Mouse (Mus musculus) limb, embryonic 11.5 days (tissue): Measurements from ENCODE around the gene Ddx39b. TPM values are rescaled to one million over a fixed set of nuclear protein-coding genes. Genes with fewer than 3 reads are reported as not detected.

Experiments used
- ATAC-seq: fragments of 200-750 bp; cut with Nextera tagmentation; 2 replicates; pipeline ENCODE4 v1.8.0; 2017; ENCODE audit warnings: low read depth; ENCODE audit not compliant: insufficient number of reproducible peaks, low FRiP score, low TSS enrichment
- DNase-seq: peaks from one replicate; pipeline ENCODE4 v3.0.0-alpha.2; 2015; ENCODE audit warnings: low spot score
- H3K27ac ChIP-seq: fragments of 300-500 bp; sonication (generic); replicated peaks from 2 replicates; pipeline ENCODE4 v1.5.1; 2014; ENCODE audit warnings: low read depth, mild to moderate bottlenecking, low read length
- H3K27me3 ChIP-seq: fragments of 300-500 bp; sonication (generic); 2 replicates; pipeline ENCODE4 v1.6.1; 2014; ENCODE audit warnings: mild to moderate bottlenecking, low read length, mixed read lengths; ENCODE audit not compliant: control insufficient read depth, insufficient read depth
- H3K36me3 ChIP-seq: fragments of 300-500 bp; sonication (generic); 2 replicates; pipeline ENCODE4 v1.6.1; 2014; ENCODE audit warnings: mild to moderate bottlenecking, low read length, moderate library complexity, mixed read lengths; ENCODE audit not compliant: control insufficient read depth, insufficient read depth
- H3K4me1 ChIP-seq: fragments of 300-500 bp; sonication (generic); 2 replicates; pipeline ENCODE4 v1.6.1; 2014; ENCODE audit warnings: low read length, mixed read lengths; ENCODE audit not compliant: control insufficient read depth, insufficient read depth
- H3K4me2 ChIP-seq: fragments of 300-500 bp; sonication (generic); 2 replicates; pipeline ENCODE4 v1.6.1; 2014; ENCODE audit warnings: low read depth, mild to moderate bottlenecking, moderate library complexity; ENCODE audit not compliant: severe bottlenecking
- H3K4me3 ChIP-seq: fragments of 300-500 bp; sonication (generic); 2 replicates; pipeline ENCODE4 v1.5.1; 2014; ENCODE audit warnings: low read depth, low read length
- H3K9ac ChIP-seq: fragments of 300-500 bp; sonication (generic); 2 replicates; pipeline ENCODE4 v1.6.1; 2014; ENCODE audit warnings: mild to moderate bottlenecking, low read length
- H3K9me3 ChIP-seq: fragments of 300-500 bp; sonication (generic); 2 replicates; pipeline ENCODE4 v1.6.1; 2016; ENCODE audit warnings: low read length; ENCODE audit not compliant: control insufficient read depth
- WGBS: fragments of 180-500 bp; shearing (Covaris S2); extraction: QIAGEN DNeasy Blood & Tissue Kit; methylation state at CpG from one replicate; pipeline ENCODE4 v1.1.7; 2014; 5-methylcytosine and 5-hydroxymethylcytosine counted together
- polyA plus RNA-seq: library from polyadenylated mRNA; unstranded; fragments of >200 nt; fragmentation: Nextera tagmentation; extraction: Ambion mirVana; gene quantifications from 2 replicates; pipeline ENCODE4 v1.2.1, GENCODE M21; 2014

Ddx39b gene
- polyA plus RNA-seq, 1 experiment from 2014 or later: 739 TPM

DNA sequence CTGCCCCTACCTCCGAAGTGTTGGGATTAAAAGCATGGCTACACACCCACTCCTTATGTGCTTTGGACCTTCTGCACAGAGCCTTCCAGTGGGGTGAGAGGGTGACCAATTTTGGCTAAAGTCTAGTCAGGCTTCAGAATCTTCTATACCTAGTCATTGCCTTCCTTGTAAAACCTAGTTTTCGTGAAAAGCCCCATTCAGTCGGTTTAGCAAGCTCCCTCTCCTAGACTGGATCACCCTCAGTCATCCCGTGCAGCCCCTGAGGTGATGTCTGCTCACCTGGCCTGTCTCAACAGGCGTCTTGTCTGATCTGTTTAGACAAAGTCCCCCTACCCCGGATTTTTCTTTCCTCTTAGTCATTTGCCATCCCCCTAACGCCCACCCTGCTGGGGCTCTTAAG is 43.5 kb upstream of the Ddx39b start:
- no peak for ATAC-seq
- no peak for DNase-seq
- Histone ChIP-seq H3K27ac (no peak overlapping the region), H3K4me3 (no peak overlapping the region), H3K9ac (no peak overlapping the region), H3K27me3 (peaks cover 43% of the 10 kb centered on the region), H3K4me2 (no peak overlapping the region), H3K9me3 (no peaks in the 10 kb centered on the region), H3K36me3 (no peaks in the 10 kb centered on the region), H3K4me1 (peaks cover 6% of the 10 kb centered on the region; the same call in 1 of the 2 replicates)
- 59% methylated on average over 7 of the region's 7 CpGs for WGBS

DNA sequence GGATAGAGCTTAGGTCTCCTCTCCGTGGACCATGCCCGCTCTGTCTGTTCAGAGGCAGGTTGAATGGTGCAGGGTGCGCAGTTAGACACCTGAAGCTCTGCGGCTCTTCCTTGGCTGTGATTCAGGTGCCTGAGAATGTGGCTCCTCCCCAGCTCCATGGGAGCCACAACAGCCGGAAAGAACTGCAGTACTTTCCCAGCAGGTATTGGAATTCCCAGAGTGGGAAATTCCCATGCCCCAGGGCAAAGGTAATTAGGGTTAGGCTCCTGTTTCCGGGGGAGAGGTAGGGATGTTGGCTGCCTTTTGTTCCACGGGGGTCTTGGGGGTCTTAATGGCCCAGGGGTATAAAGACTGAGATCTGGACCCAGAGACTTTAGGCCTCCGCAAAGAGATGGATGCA is 42.6 kb upstream of the Ddx39b start:
- no peak overlapping the region for H3K4me2 ChIP-seq
- H3K9ac ChIP-seq: no peak overlapping the region
- no peak for ATAC-seq
- H3K9me3 ChIP-seq: no peaks in the 10 kb centered on the region
- H3K36me3 ChIP-seq: no peaks in the 10 kb centered on the region
- no peak overlapping the region for H3K4me3 ChIP-seq
- H3K4me1 ChIP-seq: peaks cover 6% of the 10 kb centered on the region; the same call in 1 of the 2 replicates
- DNase-seq: no peak
- H3K27me3 ChIP-seq: peaks cover 44% of the 10 kb centered on the region
- H3K27ac ChIP-seq: no peak overlapping the region
- 23% methylated on average over 8 of the region's 8 CpGs for WGBS

DNA sequence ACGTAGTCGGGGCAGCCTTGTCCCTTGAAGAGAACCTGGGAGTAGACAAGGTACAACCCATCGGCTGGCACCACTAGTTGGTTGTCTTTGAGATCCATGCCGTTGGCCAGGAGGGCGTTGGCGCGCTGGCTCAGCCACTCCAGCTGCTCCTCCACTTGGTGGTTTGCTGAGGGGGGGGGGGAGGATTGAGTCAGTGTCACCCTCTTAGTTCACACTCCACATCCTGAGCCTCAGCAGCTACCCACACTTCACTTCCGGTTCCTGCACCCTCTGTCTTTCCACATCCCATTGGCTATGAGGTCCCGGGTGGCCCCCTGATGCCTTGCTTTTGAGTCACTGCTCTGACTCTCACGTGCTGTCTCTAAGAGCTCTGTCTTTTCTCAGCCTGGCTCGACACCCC is 41.1 kb upstream of the Ddx39b start:
- ATAC-seq (no peak), DNase-seq (no peak)
- H3K27me3 ChIP-seq: peaks cover 35% of the 10 kb centered on the region
- 89% methylated on average over 11 of the region's 11 CpGs for WGBS
- H3K4me1 ChIP-seq: peaks cover 5% of the 10 kb centered on the region; the same call in 1 of the 2 replicates
- H3K9ac ChIP-seq: no peak overlapping the region
- no peak overlapping the region for H3K27ac ChIP-seq
- no peaks in the 10 kb centered on the region for H3K36me3 ChIP-seq
- H3K4me2 ChIP-seq: no peak overlapping the region
- no peaks in the 10 kb centered on the region for H3K9me3 ChIP-seq
- H3K4me3 ChIP-seq: no peak overlapping the region

DNA sequence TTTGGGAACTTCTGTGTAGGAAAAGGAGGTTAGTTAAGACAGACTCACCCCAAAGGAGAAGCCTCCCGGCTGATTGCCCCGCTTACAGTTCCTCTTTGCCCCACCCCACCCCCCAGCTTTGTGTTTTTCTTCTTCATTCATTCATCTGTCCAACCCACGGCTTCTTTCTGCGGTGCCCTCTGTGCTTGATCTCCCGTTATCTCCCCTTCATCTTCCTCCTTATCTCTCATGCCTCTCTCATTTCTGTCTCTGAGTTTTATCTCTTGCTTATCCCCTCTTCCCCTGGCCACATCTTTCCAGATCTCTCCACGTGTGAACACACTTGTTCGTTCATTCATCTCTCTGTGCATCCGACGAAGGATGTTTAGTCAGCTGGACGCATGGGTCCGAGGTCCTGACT is 40.4 kb upstream of the Ddx39b start:
- Histone ChIP-seq H3K9ac (no peak overlapping the region), H3K27me3 (peaks cover 27% of the 10 kb centered on the region), H3K4me3 (no peak overlapping the region), H3K4me1 (peaks cover 2% of the 10 kb centered on the region; the same call in 1 of the 2 replicates), H3K27ac (no peak overlapping the region), H3K9me3 (no peaks in the 10 kb centered on the region), H3K36me3 (no peaks in the 10 kb centered on the region), H3K4me2 (no peak overlapping the region)
- WGBS: 74% methylated on average over 11 of the region's 11 CpGs
- no peak for DNase-seq
- no peak for ATAC-seq

DNA sequence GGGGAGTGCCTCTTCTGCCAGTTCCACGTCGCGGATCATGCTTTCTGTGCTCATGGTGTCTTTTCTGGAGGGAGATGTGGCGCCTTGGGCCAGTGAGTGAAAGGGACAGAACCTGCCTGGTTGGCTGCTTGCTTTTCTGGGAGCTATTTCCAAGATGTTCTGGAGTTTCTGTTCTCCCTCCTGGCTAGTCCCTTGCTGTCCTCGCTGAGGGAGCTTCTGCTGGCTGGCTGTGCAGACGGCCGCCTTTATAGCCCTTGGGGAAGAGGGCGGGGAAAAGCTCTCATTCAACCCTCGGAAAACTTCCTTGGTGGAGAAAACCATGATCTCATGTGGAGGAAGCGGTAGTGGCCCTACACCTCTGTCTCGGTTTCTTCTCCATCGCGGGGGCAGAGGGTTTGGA is 39.8 kb upstream of the Ddx39b start, which contains the start of gene Tnf:
Gene Tnf (minus strand): TSS at position 221 of the 400 bp plus-strand sequence.
- Histone ChIP-seq H3K4me3 (no peak within 1 kb of the TSS), H3K27ac (no peak within 1 kb of the TSS), H3K36me3 (no peaks in the 10 kb centered on the region), H3K4me2 (no peak within 1 kb of the TSS), H3K9me3 (no peaks in the 10 kb centered on the region), H3K27me3 (peaks cover 22% of the 10 kb centered on the region), H3K4me1 (peaks cover 2% of the 10 kb centered on the region; the same call in 1 of the 2 replicates), H3K9ac (no peak within 1 kb of the TSS)
- no peak for ATAC-seq
- no peak for DNase-seq
- 30% methylated on average over 13 of the region's 13 CpGs for WGBS

DNA sequence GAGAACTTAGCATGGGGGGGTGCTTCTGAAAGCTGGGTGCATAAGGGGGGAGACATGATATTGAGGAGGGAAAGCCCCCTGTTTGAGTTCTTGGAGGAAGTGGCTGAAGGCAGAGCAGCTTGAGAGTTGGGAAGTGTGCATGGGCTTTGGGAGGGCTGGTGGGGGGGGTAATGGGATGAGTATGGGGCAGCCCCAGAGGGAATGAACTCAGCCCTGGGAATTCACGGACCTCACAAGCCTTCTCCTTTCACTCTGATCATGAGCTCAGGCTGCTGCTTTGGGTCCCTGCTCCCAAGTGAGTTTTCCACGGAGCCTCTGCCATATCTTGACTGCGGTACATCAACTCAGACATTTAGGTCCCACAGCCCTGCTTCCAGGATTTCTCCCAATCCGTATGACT is 39.1 kb upstream of the Ddx39b start:
- WGBS: 78% methylated on average over 4 of the region's 4 CpGs
- H3K4me3 ChIP-seq: no peak overlapping the region
- no peaks in the 10 kb centered on the region for H3K36me3 ChIP-seq
- no peaks in the 10 kb centered on the region for H3K9me3 ChIP-seq
- H3K27me3 ChIP-seq: peaks cover 18% of the 10 kb centered on the region; the same call in 1 of the 2 replicates
- no peak overlapping the region for H3K9ac ChIP-seq
- H3K4me1 ChIP-seq: peaks cover 2% of the 10 kb centered on the region; the same call in 1 of the 2 replicates
- H3K27ac ChIP-seq: no peak overlapping the region
- H3K4me2 ChIP-seq: no peak overlapping the region
- DNase-seq (no peak), ATAC-seq (no peak)

DNA sequence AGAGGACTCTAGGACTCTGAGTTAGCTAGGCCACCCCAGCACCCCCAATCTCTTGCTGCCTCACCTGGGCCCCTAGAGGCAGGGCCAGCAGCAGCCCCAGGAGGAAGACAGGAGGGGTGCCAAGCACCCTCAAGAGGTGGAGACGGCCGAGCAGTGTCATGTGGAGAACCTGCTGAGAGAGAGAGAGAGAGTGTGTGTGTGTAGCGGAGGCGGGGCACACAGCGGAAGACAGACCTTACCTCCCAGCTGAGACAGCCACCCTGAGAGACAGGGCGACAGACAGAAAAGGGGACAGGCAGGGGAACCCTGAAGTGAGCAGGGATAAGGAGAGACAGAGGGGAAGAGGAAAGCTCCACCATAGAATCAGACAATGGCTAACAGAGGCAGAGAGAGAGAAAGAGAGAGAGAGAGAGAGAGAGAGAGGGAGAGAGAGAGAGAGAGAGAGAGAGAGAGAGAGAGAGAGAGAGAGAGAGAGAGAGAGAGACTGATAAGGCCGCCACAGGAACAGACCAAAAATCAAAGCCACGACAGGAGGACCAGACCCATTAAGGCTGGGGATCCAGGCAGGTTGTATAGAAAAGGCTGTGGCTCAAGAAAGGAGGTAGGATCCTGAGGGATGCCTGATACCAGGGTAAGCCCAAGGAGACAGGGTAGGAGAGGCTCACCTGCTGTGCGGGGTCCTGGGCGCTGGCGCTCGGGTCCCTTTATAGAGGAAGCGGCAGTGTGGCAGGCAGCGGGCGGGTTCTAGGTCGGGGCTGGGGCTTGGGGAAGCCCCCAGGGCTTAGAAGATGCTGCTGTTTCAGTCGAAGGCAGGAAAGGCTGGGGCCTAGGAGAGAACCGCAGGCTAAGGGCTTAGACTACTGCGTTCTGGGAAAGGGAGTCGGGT is 36.8 kb upstream of the Ddx39b start, which contains the start of gene Lta:
Gene Lta (minus strand): TSS at position 858 of the 886 bp plus-strand sequence.
- Histone ChIP-seq H3K4me2 (no peak within 1 kb of the TSS), H3K27me3 (peaks cover 18% of the 10 kb centered on the region; the same call in 1 of the 2 replicates), H3K4me3 (no peak within 1 kb of the TSS), H3K9me3 (no peaks in the 10 kb centered on the region), H3K27ac (no peak within 1 kb of the TSS), H3K4me1 (no peaks in the 10 kb centered on the region), H3K36me3 (no peaks in the 10 kb centered on the region), H3K9ac (no peak within 1 kb of the TSS)
- DNase-seq (no peak), ATAC-seq (no peak)
- 29% methylated on average over 20 of the region's 20 CpGs for WGBS

DNA sequence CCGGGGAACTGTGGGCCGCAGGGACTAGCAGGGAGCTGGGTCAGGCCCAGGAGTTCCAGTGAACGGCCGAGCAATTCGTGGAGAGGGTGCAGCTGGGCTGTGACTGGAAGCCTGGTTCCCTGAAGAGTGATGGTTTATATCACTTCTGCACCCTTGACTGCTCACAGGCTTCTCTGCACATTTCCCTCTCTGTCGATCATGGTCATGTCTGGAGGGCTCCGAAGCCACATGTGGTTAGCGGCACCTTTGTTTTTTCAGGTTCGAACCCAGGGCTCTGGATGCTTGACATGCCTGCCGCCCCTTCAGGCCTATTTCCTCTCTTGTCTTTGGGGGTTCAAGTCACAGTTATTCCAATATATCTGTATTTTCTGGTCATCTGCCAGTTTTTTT is 36.2 kb upstream of the Ddx39b start:
- Histone ChIP-seq H3K9ac (no peak overlapping the region), H3K9me3 (no peaks in the 10 kb centered on the region), H3K4me2 (no peak overlapping the region), H3K4me3 (no peak overlapping the region), H3K4me1 (no peaks in the 10 kb centered on the region), H3K27ac (no peak overlapping the region), H3K36me3 (no peaks in the 10 kb centered on the region), H3K27me3 (peaks cover 16% of the 10 kb centered on the region; the same call in 1 of the 2 replicates)
- 55% methylated on average over 10 of the region's 10 CpGs for WGBS
- DNase-seq (no peak), ATAC-seq (no peak)
